Mouse (Mus musculus) embryonic facial prominence, embryonic 14.5 days (tissue): ENCODE measurements around the gene Lingo3. TPM values are rescaled to one million over a fixed set of nuclear protein-coding genes. Genes with fewer than 3 reads are reported as not detected.
A peak's percentile ranks its signal among the peaks of the same experiment; 100 is the strongest.

ENCODE experiments used
- ATAC-seq: fragments of 200-750 bp; cut with Nextera tagmentation; 2 replicates; pipeline ENCODE4 v1.8.0; 2017; ENCODE audit warnings: low read depth, moderate number of reproducible peaks, moderate TSS enrichment
- DNase-seq: peaks from one replicate; pipeline ENCODE4 v3.0.0-alpha.2; 2015; ENCODE audit warnings: low spot score
- H3K27ac ChIP-seq: fragments of 300-500 bp; sonication (generic); replicated peaks from 2 replicates; pipeline ENCODE4 v1.5.1; 2014; ENCODE audit warnings: low read depth, mild to moderate bottlenecking, low read length, moderate library complexity
- H3K27me3 ChIP-seq: fragments of 300-500 bp; sonication (generic); replicated peaks from 2 replicates; pipeline ENCODE4 v1.6.1; 2014; ENCODE audit warnings: low read length; ENCODE audit not compliant: control insufficient read depth, insufficient read depth
- H3K36me3 ChIP-seq: fragments of 300-500 bp; sonication (generic); 2 replicates; pipeline ENCODE4 v1.6.1; 2014; ENCODE audit warnings: low read length, mixed read lengths; ENCODE audit not compliant: control insufficient read depth, insufficient read depth
- H3K4me1 ChIP-seq: fragments of 300-500 bp; sonication (generic); 2 replicates; pipeline ENCODE4 v1.6.1; 2014; ENCODE audit warnings: antibody characterized with exemption, low read length; ENCODE audit not compliant: control insufficient read depth, insufficient read depth
- H3K4me2 ChIP-seq: fragments of 300-500 bp; sonication (generic); 2 replicates; pipeline ENCODE4 v1.6.1; 2014; ENCODE audit warnings: low read depth, mild to moderate bottlenecking, low read length, moderate library complexity, mixed read lengths
- H3K4me3 ChIP-seq: fragments of 300-500 bp; sonication (generic); 2 replicates; pipeline ENCODE4 v1.5.1; 2014; ENCODE audit warnings: low read depth, mild to moderate bottlenecking, low read length
- H3K9ac ChIP-seq: fragments of 300-500 bp; sonication (generic); 2 replicates; pipeline ENCODE4 v1.6.1; 2014; ENCODE audit warnings: low read depth, mild to moderate bottlenecking, low read length, moderate library complexity, mixed read lengths
- H3K9me3 ChIP-seq: fragments of 300-500 bp; sonication (generic); 2 replicates; pipeline ENCODE4 v1.6.1; 2016; ENCODE audit warnings: low read length; ENCODE audit not compliant: control insufficient read depth
- WGBS: fragments of 180-500 bp; shearing (Covaris S2); extraction: QIAGEN DNeasy Blood & Tissue Kit; methylation state at CpG from one replicate; pipeline ENCODE4 v1.1.7; 2014; 5-methylcytosine and 5-hydroxymethylcytosine counted together
- polyA plus RNA-seq: library from polyadenylated mRNA; unstranded; fragments of >200 nt; fragmentation: Nextera tagmentation; extraction: Ambion mirVana; gene quantifications from 2 replicates; pipeline ENCODE4 v1.2.1, GENCODE M21; 2014

Gene Lingo3
- polyA plus RNA-seq, 1 experiment from 2014 or later: 1.2 TPM

DNA sequence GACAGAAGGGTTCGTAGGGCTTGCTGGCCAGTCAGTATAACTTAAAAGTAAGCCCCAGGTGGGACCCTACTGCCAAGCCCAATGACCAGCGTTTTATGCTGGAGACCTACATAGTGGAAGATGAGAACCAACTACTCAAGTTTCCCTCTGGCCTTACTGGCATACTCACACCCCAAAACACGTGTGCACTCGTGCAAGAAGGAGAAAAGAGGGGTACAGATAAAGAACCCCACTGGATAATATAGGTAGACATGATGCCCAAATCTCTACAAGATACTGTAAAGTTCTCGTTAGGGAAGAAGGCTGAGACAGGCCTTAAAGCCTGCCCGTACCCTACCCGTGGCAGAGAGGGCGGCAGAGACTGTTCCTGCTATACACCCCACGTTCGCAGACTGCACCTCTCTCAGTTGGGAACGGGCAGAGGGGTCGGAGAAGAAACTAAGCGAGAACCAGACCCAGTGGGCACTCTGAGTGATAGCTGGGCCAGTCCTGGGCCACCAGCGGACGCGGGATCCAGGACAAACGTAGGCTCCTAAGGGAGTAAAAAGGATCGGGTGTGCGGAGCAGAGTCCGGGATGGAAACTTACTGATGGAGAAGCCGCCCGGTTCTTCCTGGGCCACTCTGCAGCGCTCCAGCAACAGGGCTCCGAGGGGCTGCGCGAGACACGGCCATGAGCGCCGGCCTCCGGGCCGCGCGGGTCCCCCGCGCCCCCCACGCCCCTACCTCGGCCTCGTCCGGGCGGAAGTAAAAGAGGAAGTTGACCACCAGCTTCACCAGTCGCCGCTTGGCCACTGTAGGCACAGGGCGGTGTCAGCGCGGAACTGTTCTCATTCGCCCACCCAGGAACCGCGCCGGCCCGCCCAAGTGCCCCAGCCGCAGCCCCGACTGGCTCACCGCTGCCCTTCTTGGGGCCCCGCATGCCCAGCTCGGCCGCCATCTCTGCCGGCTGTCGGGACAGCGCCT is 46.4 kb downstream of the Lingo3 start:
- Histone ChIP-seq H3K36me3 (peaks cover 70% of the 10 kb centered on the region), H3K9me3 (no peaks in the 10 kb centered on the region), H3K27me3 (no peaks in the 10 kb centered on the region), H3K4me2 (peak overlapping the region; percentile 92), H3K27ac (peak overlapping the region; percentile 96), H3K4me3 (peak overlapping the region; percentile 83), H3K9ac (peak overlapping the region; percentile 98), H3K4me1 (peaks cover 16% of the 10 kb centered on the region)
- ATAC-seq (peak; percentile 65), DNase-seq (peak; percentile 75)
- 2% methylated on average over 42 of the region's 59 CpGs for WGBS

DNA sequence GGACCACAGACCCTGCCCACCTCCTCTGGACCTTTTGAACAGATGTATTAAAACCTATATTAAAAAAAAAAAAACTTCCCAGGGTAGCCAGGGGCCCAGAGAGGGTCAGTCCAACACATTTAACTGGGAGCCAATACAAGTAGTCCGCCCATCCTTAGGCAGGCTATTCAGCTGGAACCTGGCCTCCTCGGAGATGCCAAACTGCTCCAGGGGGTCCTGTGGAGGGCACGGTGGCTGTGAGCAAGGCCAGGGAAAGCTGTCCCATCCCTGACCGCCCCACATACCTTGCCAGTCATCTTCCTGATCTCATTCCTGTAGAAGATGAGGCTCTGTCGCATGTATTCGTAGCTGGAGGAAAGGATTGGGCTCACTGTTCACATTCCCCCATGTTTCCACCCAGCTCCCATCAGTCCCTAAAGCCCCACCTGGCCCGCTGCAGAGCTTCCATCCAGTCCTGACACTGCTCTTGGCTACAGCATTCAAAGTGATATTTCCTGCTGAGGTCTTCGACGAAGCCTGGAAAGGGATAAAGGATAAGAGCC is 47.5 kb downstream of the Lingo3 start:
- no peaks in the 10 kb centered on the region for H3K9me3 ChIP-seq
- H3K9ac ChIP-seq: peak overlapping the region; percentile 98
- H3K27ac ChIP-seq: no peak overlapping the region
- H3K36me3 ChIP-seq: peaks cover 70% of the 10 kb centered on the region
- peak overlapping the region; percentile 83 for H3K4me3 ChIP-seq
- H3K27me3 ChIP-seq: no peaks in the 10 kb centered on the region
- H3K4me2 ChIP-seq: peak overlapping the region; percentile 92
- WGBS: 81% methylated on average over 9 of the region's 9 CpGs
- ATAC-seq (no peak), DNase-seq (no peak)
- peaks cover 16% of the 10 kb centered on the region for H3K4me1 ChIP-seq

DNA sequence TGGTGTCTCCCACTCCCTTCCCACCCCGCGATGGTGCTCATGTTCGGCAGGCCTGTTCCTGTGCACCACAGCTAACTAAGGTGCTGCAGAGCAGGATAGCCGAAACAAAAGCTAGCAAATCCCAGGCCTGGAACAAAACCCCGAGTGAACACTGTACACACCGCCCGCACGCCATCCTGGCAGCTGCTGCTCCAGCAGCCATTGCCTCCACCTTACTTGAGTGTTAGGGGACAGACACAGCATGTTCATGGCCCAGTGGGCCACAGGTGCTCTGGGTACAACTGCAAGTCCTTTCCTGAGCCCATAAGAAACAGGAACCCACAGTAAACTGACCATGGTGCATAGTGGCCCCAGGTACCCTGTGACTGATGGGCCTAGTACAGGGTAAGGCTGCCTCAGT is 49.1 kb downstream of the Lingo3 start:
- Histone ChIP-seq H3K4me1 (peaks cover 13% of the 10 kb centered on the region), H3K27ac (no peak overlapping the region), H3K9ac (no peak overlapping the region), H3K27me3 (no peaks in the 10 kb centered on the region), H3K36me3 (peaks cover 73% of the 10 kb centered on the region), H3K9me3 (no peaks in the 10 kb centered on the region), H3K4me2 (no peak overlapping the region), H3K4me3 (no peak overlapping the region)
- ATAC-seq (no peak), DNase-seq (no peak)
- WGBS: 87% methylated on average over 8 of the region's 8 CpGs

DNA sequence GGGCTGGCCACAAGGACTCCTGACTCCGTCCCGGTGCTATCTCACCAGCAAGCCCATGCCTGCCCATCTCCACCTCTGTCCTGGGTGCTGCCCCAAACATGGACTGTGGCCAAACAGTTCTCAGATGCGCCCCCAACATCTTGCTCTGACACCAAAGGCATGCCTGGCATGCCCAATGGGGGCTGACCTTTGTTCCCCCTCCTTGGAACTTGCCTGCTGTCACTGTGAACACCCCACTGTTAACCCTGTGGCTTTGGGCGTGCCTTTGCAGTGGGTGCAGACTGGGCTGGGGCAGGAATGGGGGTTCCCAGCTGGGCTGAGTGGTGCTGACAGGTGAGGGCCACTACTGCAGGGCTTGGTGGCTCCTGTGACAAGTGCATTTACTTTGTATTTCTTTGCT is 50.0 kb downstream of the Lingo3 start:
- H3K27me3 ChIP-seq: no peaks in the 10 kb centered on the region
- peaks cover 9% of the 10 kb centered on the region for H3K4me1 ChIP-seq
- no peak overlapping the region for H3K27ac ChIP-seq
- no peak overlapping the region for H3K4me3 ChIP-seq
- H3K36me3 ChIP-seq: peaks cover 83% of the 10 kb centered on the region
- no peak for DNase-seq
- H3K9me3 ChIP-seq: no peaks in the 10 kb centered on the region
- WGBS: 85% methylated on average over 4 of the region's 4 CpGs
- ATAC-seq: no peak
- no peak overlapping the region for H3K4me2 ChIP-seq
- H3K9ac ChIP-seq: no peak overlapping the region

DNA sequence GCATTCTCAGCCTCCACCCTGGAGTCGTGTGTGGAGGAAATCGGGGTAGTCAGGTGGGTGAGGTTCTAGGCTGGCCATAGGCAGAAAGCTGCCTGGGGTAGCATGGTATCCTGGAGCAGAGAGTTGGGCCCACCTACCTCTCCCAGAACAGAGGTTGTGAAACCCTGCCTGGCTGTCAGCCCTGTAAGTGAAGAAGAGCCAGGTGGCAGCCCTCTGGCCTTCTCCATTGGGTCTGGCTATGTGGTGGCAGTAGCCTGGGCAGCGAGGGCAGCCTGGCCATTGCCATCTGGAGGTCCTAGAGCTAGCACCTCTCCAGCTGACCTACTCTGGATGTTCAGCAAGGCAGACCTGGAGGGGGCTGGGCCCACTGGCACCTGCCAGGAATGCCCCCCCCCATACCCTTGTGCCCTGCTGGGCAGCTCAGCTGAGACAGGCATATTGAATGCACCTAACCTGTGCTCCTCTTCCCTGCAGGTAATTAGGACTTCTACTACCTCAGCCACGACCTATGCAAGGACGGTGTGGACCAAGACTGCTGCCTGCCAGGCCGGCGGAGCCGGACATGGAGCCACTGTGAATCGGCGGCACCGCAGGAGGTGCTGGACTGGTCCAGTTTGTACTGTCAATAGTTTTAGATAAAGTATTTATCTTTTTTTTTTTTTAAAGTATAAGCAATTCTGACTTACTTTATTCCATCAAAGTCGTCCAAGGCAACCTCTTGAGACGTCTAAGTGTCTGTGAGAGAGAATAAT is 50.6 kb downstream of the Lingo3 start:
- no peak for ATAC-seq

DNA sequence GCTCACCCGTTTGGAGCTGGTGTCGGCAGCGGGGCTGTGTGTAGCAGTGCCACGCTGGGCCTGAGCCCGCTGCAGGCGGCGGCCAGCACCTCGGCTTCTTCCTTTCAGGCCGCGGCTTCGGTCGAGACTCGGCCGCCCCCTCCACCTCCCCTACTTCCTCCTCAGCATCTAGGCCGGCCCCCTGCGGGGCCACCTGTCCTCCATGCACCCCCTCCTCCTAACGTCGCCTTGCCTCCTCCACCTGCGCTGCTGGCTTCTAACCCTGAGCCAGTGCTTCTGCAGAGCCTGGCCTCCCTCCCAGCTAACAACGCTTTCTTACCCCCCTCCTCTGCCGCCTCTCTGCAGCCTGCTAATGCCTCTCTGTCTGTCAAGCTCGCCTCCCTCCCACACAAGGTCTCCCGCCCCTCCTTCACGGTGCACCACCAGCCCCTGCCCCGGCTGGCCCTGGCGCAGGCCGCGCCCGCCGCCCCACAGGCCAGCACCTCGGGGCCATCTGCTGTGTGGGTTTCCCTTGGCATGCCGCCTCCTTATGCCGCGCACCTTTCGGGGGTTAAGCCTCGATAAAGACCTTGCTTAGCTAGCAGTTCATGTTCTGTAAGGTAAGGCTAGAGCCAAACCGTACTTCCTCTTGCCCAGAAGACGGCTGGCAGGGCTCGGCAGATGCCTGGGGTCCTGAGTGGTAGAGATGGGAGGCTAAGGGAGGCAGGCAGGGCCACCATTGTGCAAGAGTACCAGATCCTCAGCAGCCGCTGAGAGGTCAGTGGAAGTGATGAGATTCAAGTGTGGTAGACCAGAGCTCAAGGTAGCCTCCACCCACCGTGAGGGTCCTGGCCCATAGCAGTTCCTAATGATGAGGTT is 51.4 kb downstream of the Lingo3 start:
- Histone ChIP-seq H3K4me1 (peaks cover 9% of the 10 kb centered on the region), H3K9me3 (no peaks in the 10 kb centered on the region), H3K27me3 (no peaks in the 10 kb centered on the region), H3K4me3 (no peak overlapping the region), H3K27ac (no peak overlapping the region), H3K4me2 (no peak overlapping the region), H3K9ac (no peak overlapping the region), H3K36me3 (peaks cover 96% of the 10 kb centered on the region)
- DNase-seq (no peak), ATAC-seq (no peak)
- 67% methylated on average over 37 of the region's 41 CpGs for WGBS

More for the DNA sequence above, 50.6 kb downstream of the Lingo3 start:
- Histone ChIP-seq H3K4me2 (no peak overlapping the region), H3K27me3 (no peaks in the 10 kb centered on the region), H3K36me3 (peaks cover 88% of the 10 kb centered on the region), H3K9ac (no peak overlapping the region), H3K4me3 (no peak overlapping the region), H3K9me3 (no peaks in the 10 kb centered on the region), H3K27ac (no peak overlapping the region), H3K4me1 (peaks cover 9% of the 10 kb centered on the region)
- no peak for DNase-seq
- 89% methylated on average over 13 of the region's 13 CpGs for WGBS

DNA sequence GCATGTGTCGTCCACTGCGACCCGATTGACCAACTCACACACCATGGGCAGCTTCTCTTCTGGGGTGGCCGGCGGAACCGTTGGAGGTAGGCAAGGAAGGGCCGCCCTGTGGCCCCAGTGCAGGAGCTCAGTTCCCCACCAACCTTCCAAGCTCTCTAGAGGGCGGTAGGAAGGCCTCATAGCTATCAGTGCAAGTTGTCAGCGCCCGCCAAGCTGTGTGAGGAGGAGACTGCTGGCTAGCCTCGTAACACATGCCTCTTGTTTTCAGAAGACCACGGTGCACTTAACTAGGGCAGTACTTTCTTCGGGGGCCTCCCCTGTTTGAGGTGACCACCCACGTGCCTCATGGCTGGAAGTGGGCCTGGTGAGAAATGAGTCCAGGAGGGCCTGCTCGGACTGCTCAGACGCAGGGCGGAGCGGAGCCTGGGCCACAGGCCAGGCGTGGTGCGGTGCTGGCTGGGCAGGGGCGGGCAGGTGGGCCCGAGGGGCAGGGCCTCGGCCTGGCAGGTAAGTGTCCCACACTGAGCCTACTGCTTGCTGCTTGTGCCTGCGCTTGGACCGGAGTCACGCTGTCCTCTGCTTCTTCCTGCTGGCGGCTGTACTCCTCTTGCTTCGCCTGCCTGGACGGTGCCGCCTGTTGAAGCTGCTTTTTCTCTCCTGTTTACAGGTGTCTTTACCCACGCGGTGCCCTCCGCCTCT is 52.2 kb downstream of the Lingo3 start:
- H3K4me2 ChIP-seq: no peak overlapping the region
- no peak overlapping the region for H3K4me3 ChIP-seq
- H3K9ac ChIP-seq: no peak overlapping the region
- no peaks in the 10 kb centered on the region for H3K27me3 ChIP-seq
- WGBS: 75% methylated on average over 30 of the region's 33 CpGs
- DNase-seq: no peak
- H3K27ac ChIP-seq: no peak overlapping the region
- H3K9me3 ChIP-seq: no peaks in the 10 kb centered on the region
- peaks cover 99% of the 10 kb centered on the region for H3K36me3 ChIP-seq
- ATAC-seq: no peak
- peaks cover 3% of the 10 kb centered on the region for H3K4me1 ChIP-seq
